Mouse (Mus musculus) bone marrow, adult 2 months (tissue): ENCODE measurements at regions not wholly inside any gene's neighbourhood (a gene's known extent, or its start where the extent isn't known, plus 50 kb on each side); places are given as distances from the start of the nearest gene placed in this dataset.

Experiments used
- CTCF ChIP-seq: fragments of 200-500 bp; IDR thresholded peaks from 2 replicates; pipeline ENCODE4 v1.5.1; 2011; ENCODE audit warnings: low read length, control low read depth; ENCODE audit not compliant: control insufficient read depth, insufficient read depth
- POLR2A ChIP-seq: fragments of 200-500 bp; IDR thresholded peaks from 2 replicates; pipeline ENCODE4 v1.6.1; 2011; ENCODE audit warnings: low read depth, mild to moderate bottlenecking, control low read depth, low read length, borderline replicate concordance; ENCODE audit not compliant: control insufficient read depth

DNA sequence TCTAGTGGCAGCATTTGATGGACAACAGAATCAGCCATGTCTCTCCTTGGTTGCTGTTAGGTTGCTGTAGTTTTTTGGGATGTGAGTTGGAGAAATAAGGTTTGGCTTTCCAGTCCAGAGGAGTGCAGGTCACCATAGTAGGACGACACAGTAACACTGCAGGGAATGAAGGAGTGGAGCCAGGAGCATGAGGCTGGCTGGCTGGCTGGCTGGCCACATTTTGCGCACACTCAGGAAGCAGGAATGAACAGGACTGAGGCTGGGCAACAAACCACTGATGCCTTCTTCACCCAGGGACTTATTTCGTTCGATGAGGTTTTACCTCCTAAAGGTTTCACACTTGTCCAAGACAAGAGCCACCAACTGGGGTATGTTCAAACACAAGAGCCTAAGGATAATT lies 205.9 kb upstream of the Rnd3 start:
- TF ChIP-seq CTCF (no peak), POLR2A (no peak)
